Mouse (Mus musculus) cerebellum, adult 9-10 months (tissue): Measurements from ENCODE around the gene Fnbp4.

Source experiments
- DNase-seq: peaks from one replicate; pipeline ENCODE4 v3.0.0; 2022

Fnbp4 gene

GRCm38 (mm10) chr2:90745053-90745678, at the start of gene Fnbp4:
Fnbp4 (plus strand) TSS chr2:90745370.
- peak; percentile 99 for DNase-seq

GRCm38 (mm10) chr2:90700943-90701342, 44.2 kb upstream of the Fnbp4 start:
- no peak for DNase-seq

GRCm38 (mm10) chr2:90708548-90708947, 36.6 kb upstream of the Fnbp4 start:
- DNase-seq: no peak

GRCm38 (mm10) chr2:90715555-90716092, 29.5 kb upstream of the Fnbp4 start:
- no peak for DNase-seq

GRCm38 (mm10) chr2:90717366-90717765, 27.8 kb upstream of the Fnbp4 start:
- no peak for DNase-seq

GRCm38 (mm10) chr2:90717948-90718347, 27.2 kb upstream of the Fnbp4 start:
- DNase-seq: no peak

- DNase-seq: no peak
Measured at GRCm38 (mm10) chr2:90726818-90727217, 18.4 kb upstream of the Fnbp4 start.

- no peak for DNase-seq
Measured at GRCm38 (mm10) chr2:90735326-90735725, 9.8 kb upstream of the Fnbp4 start.

GRCm38 (mm10) chr2:90738801-90739200, 6.4 kb upstream of the Fnbp4 start:
- no peak for DNase-seq

GRCm38 (mm10) chr2:90739327-90739726, 5.8 kb upstream of the Fnbp4 start:
- DNase-seq: no peak

- DNase-seq: no peak
Measured at GRCm38 (mm10) chr2:90739921-90740320, 5.2 kb upstream of the Fnbp4 start.

- DNase-seq: peak; percentile 48
Measured at GRCm38 (mm10) chr2:90744285-90745052, 701 bp upstream of the Fnbp4 start.

- DNase-seq: no peak
Measured at GRCm38 (mm10) chr2:90745740-90746537, 769 bp downstream of the Fnbp4 start.

- DNase-seq: peak; percentile 58
Measured at GRCm38 (mm10) chr2:90746538-90746865, 1.3 kb downstream of the Fnbp4 start.

- peak; percentile 45 for DNase-seq
Measured at GRCm38 (mm10) chr2:90747131-90747530, 2.0 kb downstream of the Fnbp4 start.

- DNase-seq: no peak
Measured at GRCm38 (mm10) chr2:90749676-90750459, 4.7 kb downstream of the Fnbp4 start.

- DNase-seq: no peak
Measured at GRCm38 (mm10) chr2:90753565-90753964, 8.4 kb downstream of the Fnbp4 start.

GRCm38 (mm10) chr2:90754188-90754587, 9.0 kb downstream of the Fnbp4 start:
- DNase-seq: no peak

GRCm38 (mm10) chr2:90765123-90765522, 20.0 kb downstream of the Fnbp4 start:
- no peak for DNase-seq

- DNase-seq: no peak
Measured at GRCm38 (mm10) chr2:90781323-90781722, 36.2 kb downstream of the Fnbp4 start.

GRCm38 (mm10) chr2:90781938-90782337, 36.8 kb downstream of the Fnbp4 start:
- DNase-seq: no peak

GRCm38 (mm10) chr2:90782458-90782857, 37.3 kb downstream of the Fnbp4 start, which contains the start of gene Agbl2:
Agbl2 (plus strand) TSS chr2:90782727.
- DNase-seq: peak; percentile 37
